Mouse (Mus musculus) adrenal gland (tissue): ENCODE measurements around the gene Adgb.
"Not testable (repeated sequence)": the region's sequence is repeated elsewhere in the genome, so short reads cannot be mapped to it uniquely, and the experiment has no call there.

Experiments used
- intact Hi-C: fragments of 180-260 bp; cut with DNase I; formaldehyde crosslinking; loops from one replicate; pipeline ENCODE4 v1.15.1; 2025
- long read RNA-seq, 2 experiments: library from polyadenylated mRNA; unstranded; transcript quantifications; one replicate each; pipeline ENCODE4 v2.0.0; 2020; ENCODE audit warnings: borderline replicate concordance in 1 of 2; ENCODE audit not compliant: insufficient replicate concordance in 1 of 2

Adgb gene
- long read RNA-seq, experiment 1 = 0 reads
- long read RNA-seq, experiment 2, partial matches to known transcripts = 0 of 1 reads
- long read RNA-seq, experiment 2, other reads (novel, unspliced or antisense) = 1 of 1 reads

GRCm38 (mm10) chr10:10471961-10472610, at the start of gene Adgb:
Gene Adgb, minus strand, starts transcription at chr10:10472326.
- intact Hi-C loops = no loop called here

DNA sequence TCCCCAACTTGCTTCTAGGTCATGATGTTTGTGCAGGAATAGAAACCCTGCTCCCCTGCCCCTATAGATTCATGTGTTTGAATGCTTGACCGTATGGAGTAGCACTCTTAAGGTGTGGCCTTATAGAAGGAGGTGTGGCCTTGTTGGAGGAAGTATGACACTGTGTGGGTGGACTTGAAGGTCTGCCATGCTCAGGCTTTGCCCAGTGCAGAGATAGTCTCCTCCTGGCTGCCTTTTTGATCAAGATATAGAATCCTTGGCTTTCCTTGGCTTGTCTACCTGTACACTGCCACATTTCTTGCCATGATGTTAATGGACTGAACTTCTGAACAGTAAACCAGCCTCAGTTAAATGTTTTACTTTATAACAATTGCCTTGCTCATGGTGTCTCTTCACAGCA, 8.0 kb upstream of the Adgb start:
- intact Hi-C loops = no loop called here

DNA sequence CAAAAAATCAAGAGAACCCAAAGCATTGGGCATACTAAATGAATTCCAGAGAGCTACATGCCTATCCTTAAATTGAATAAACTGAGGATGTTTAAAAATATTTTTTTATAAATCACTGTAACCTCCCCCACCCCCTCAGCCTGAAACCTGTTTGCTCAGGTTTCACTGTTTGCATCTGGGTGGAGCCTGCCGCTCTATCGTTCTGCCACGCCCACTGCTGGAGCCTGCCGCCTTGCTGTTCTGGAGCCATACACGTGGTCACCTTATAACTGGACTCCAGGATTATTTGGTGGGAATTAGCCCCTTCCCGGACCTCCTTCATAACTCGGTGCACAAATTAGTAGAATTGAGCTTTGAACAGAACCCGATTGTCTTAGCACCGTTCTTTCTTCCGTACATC, 5.3 kb upstream of the Adgb start:
- intact Hi-C loops = not testable (repeated sequence)

DNA sequence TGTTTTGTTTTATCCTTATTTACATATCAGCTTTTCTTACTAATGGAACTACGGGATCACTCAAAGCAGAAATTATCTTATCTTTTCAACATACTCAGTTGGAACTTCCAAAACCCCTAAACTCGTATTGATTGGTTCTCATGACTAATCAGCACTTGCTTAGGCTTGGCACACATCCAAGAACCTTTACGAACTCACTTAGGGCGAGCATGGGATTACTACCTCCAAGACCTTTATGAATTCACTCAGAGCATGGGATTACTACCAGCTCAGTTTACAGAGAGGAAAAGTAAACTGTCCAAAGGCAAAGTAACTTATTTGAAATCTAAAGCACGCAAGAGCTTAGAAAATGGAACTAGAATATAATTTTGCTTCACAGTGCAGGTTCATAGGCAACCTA, 4.8 kb upstream of the Adgb start:
- intact Hi-C loops = no loop called here

DNA sequence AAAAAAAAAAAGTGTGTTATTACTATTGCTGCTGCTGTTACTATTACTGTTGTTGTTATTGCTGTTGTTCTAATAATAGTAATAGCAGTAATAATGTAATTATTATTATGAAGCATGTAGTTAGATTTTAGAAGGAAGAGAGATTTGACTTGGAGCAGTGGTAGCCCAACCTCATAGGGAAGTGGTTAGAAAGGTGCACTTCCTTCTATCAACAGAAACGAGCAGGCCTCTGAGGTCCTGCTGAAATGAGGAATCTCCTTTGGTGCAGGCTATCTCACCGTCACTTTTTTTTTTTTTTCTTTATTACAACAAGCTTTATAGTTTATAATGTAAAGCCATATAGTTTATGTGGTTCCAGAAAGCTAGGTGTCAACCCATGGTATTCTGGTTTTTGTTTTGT, 4.4 kb upstream of the Adgb start:
- intact Hi-C loops = no loop called here

GRCm38 (mm10) chr10:10468699-10469547, 3.2 kb downstream of the Adgb start:
- intact Hi-C loops = no loop called here

DNA sequence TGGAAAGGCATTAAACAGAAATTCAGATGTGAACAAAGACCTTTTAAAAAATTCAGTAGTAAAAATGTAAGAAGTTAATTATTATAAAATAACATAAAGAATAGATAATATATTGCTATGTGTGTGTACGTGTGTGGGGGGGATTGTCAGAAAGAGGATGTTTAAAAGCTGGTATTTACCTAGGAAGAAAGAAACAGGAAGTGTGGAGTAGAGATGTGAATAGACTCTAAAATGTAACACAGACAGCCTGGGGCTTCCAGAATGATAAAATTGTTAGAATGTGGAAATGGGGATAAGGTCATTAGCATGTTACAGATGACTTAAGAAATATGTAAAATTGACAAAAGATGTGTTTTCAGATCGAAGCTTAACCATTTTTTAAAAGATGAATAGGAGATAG, 12.0 kb downstream of the Adgb start:
- intact Hi-C loops = no loop called here

DNA sequence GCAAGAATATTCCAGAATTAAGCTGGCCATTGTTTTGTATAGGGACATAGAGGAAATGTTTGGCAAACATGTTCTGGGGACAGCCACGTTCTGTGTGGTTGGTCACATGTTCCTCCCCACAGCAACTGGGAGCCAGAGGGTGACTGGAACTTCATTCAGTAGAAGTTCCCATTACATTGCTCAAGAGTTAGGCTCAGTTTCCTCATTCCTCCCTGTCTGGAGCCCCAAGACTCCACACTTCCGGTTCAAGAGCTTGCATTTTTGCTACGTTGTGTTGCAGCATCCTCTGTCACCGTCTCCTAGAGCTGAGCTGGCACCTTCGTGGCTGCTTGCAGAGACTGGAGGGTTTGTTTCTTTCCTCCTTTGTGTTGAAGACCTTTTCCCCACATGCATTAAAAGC, 15.1 kb downstream of the Adgb start:
- intact Hi-C loops = no loop called here

DNA sequence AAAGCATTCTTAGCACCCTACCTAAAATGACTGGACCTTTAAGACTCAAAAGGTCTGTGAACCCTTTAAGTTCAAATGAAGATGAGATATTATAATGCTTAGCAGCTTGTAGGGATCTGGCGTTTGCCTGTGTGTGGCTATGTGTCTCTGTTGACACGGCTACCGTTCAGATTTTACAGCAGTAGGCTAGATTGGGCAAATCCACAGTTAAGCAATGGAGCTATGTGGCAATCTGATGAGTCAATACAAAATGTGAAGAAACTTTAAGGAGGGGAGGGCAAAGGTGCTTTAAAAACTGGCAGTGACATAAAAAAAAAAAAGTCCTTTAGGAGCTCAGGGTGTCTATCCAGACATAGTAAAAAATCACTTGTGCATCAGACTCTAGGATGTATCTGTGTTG, 23.1 kb downstream of the Adgb start:
- intact Hi-C loops = no loop called here

DNA sequence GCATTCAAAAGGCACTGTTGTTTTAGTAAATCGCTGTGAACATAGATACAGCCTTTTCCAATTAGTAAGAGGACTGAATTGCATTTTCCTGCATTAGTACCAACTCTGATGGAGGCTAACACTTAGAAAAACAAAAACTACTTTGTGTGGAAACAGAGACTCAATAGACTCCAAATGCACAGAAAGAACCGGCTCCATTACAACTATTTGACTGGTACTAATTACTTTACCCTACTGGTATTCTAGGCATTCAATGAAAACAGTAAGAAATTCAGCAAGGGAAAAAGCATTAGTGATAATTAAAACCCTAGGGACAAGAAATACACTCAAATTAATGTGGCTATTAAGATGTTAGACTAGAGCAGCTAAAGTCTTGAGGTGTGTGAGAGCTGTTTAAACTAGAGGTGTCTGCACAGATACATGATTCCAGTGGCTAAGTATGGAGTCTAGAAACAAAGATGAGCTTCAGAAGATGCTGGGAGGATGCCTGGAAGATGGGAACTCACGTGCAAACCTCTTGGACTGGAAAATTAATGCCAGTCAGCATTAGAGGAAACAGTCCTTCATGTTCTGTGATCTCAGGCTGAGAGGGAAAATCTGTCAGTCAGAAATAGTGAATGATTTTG, 27.2 kb downstream of the Adgb start:
- intact Hi-C loops = no loop called here

DNA sequence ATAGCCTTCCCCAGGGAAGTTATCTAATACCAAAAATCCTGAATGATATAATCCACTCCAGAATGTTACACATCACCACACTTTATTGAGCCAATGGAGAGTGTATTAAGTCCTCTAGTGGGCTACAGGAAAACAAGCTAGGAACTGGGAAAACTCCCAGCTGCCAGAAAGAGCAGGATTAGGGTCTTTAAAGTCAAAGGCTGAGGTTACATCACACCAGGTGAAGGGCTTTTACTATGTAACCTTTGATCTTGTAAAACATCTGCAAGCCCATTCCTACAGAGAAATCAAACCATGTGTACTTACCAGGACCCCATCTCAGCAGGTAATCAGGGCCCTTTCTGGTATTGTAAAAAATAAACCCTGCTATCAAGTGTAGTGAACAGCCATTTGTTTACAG, 28.6 kb downstream of the Adgb start:
- intact Hi-C loops = no loop called here

GRCm38 (mm10) chr10:10435014-10435413, 37.1 kb downstream of the Adgb start:
- intact Hi-C loops = no loop called here

DNA sequence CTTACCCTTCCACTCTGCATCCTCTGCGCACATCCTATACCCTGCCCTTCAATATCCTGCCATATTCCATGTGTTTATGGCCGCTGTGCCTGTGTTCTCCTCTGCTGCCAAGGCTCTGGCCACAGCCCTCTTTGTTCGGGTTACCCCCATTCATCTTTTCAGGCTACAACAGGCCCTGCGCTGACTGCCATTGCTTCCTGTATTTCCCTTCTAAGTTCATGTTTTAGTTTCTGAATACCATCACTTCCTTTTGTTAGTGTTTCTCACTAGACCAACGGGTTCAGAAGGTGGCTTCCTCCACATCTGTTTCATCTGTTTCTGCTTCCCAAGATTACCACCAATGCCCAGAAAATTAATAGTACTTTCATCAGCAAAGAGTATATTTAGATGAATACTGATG, 42.5 kb downstream of the Adgb start:
- intact Hi-C loops = no loop called here

DNA sequence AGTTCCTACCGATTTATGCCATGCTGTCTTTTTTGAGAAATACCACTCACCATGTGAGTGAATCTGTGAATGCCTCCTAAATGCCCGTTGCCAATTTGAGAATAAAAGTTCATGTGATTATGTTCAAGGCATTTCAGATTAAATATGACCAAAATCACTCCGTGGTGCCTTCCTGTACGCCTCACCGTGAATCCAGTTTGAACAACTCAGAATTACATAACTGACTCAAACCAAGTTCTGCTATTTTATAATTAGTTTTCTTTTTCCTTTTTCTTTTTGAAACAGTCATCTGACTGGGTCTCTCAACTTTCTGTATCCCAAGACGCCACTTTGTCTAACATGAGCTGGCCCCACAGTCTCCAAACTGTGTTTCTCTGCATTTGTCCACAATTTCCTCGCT, 43.1 kb downstream of the Adgb start:
- intact Hi-C loops = no loop called here

- intact Hi-C loops = no loop called here
Measured at GRCm38 (mm10) chr10:10424383-10424782, 47.7 kb downstream of the Adgb start.

GRCm38 (mm10) chr10:10411046-10411445, 61.1 kb downstream of the Adgb start:
- intact Hi-C loops = no loop called here

DNA sequence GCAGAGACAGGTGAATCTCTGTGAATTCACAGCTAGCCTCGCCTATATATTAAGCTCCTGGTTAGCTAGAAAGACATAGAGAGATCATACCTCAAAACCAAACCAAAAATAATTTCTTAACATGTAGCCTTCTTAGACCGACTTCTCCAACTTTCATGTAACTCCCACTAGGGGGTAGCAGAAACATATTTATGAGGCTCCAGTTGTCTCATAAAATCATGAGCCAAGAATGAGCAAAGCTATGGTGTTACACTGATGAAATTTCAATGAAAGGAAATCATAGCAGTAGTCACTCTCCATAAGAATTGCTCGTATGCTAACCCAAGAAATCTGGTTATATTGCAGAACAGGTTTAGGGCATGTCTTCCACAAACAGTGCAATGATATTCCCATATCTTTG, 64.0 kb downstream of the Adgb start:
- intact Hi-C loops = loop anchor here (1.0 to 10.0 kb wide), 2 partner anchors 150 to 757 kb away; partner anchors contain the start of gene Rab32

DNA sequence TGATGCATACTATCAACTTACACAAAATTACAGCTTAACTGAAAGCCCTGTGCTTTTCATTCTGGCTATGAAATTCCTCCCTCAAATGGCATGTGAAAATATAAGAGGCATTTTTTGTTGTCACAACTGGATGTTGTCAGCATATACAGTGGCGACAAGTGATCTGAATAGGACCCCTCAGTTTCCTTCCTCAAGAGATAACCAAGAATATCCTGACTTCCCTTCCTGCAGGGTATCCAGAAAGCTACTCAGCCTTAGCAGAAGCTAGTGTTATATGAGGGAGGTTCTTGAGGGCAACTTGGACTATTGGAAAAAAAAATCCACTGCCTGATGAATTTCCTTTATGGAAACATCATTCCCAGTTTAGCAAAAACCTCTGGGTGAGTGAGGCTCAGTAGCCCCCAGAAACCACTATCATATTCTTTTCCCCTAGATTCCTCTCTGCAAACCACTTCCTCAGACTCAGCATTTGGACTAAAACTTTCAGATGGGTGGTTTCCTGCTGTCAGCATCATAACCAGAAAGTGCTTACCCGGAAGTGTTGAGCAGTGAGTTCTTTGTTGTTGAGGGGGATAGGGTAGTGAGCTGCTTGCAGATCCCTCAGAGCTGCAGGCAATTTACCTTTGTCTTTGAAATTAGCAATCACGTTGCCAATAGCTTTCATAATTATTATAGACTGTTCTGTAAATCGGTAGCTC, 76.2 kb downstream of the Adgb start:
- intact Hi-C loops = no loop called here

GRCm38 (mm10) chr10:10374629-10375028, 97.5 kb downstream of the Adgb start:
- intact Hi-C loops = no loop called here

DNA sequence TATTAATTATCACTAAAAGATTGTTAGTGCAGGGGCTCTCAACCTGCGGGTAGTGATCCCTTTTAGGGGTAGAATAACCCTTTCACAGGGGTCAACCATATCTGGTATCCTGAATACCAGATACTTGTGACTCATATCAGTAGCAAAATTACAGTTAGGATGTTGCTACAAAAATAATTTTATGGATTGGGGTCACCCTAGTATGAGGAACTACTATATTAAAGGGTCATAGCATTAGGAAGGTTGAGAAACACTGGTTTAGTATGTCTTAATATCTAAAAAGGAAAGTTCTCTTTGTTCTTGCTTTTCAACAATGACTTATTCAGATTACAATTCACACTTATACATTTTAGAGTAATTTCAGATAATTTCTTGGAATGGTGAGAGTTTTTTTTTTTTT, 108.1 kb downstream of the Adgb start:
- intact Hi-C loops = no loop called here

DNA sequence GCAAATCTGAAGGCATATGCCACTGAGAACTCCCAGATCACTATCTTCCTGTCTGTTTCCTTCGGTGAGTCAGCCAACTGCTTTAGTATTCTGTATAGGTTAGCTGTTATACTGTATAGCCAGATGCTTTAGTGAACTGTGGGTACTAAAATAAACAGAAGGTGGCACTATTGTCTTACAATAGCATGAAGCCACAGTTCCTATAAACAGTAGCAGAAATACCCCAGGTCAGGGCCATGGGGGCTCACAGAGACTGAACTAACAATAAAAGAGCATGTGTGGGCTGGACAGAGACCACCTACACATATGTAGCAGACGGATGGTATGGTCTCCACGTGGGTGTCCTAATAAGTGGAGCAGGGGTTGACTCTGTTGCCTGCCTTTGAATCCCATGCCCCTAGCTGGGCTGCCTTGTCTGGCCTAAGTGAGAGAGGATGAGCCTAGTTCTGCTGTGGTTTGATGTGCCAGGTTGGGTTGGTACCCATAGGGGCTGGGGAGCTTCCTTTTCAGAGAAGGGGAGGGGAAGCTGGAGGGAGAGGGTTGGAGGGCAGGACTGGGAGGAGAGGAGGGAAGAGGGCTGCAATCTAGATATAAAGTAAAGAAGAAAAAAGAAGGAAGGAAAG, 116.4 kb downstream of the Adgb start:
- intact Hi-C loops = no loop called here
